Mouse (Mus musculus): Measurements from ENCODE around the gene Mmp7.

Gene Mmp7

GRCm38 (mm10) chr9:7744156-7744555, 52.3 kb downstream of the Mmp7 start:
- DNase-seq: no peak

- no peak for DNase-seq
Observed at GRCm38 (mm10) chr9:7748881-7749280, 57.0 kb downstream of the Mmp7 start.

Data from kidney, postnatal 25 days (tissue).